Mouse (Mus musculus) limb, embryonic 11.5 days (tissue): ENCODE results near the gene Klk5. TPM values are rescaled to one million over a fixed set of nuclear protein-coding genes. Genes with fewer than 3 reads are reported as not detected.

Source experiments
- ATAC-seq: fragments of 200-750 bp; cut with Nextera tagmentation; 2 replicates; pipeline ENCODE4 v1.8.0; 2017; ENCODE audit warnings: low read depth; ENCODE audit not compliant: insufficient number of reproducible peaks, low FRiP score, low TSS enrichment
- DNase-seq: peaks from one replicate; pipeline ENCODE4 v3.0.0-alpha.2; 2015; ENCODE audit warnings: low spot score
- H3K27ac ChIP-seq: fragments of 300-500 bp; sonication (generic); replicated peaks from 2 replicates; pipeline ENCODE4 v1.5.1; 2014; ENCODE audit warnings: low read depth, mild to moderate bottlenecking, low read length
- H3K27me3 ChIP-seq: fragments of 300-500 bp; sonication (generic); 2 replicates; pipeline ENCODE4 v1.6.1; 2014; ENCODE audit warnings: mild to moderate bottlenecking, low read length, mixed read lengths; ENCODE audit not compliant: control insufficient read depth, insufficient read depth
- H3K36me3 ChIP-seq: fragments of 300-500 bp; sonication (generic); 2 replicates; pipeline ENCODE4 v1.6.1; 2014; ENCODE audit warnings: mild to moderate bottlenecking, low read length, moderate library complexity, mixed read lengths; ENCODE audit not compliant: control insufficient read depth, insufficient read depth
- H3K4me1 ChIP-seq: fragments of 300-500 bp; sonication (generic); 2 replicates; pipeline ENCODE4 v1.6.1; 2014; ENCODE audit warnings: low read length, mixed read lengths; ENCODE audit not compliant: control insufficient read depth, insufficient read depth
- H3K4me2 ChIP-seq: fragments of 300-500 bp; sonication (generic); 2 replicates; pipeline ENCODE4 v1.6.1; 2014; ENCODE audit warnings: low read depth, mild to moderate bottlenecking, moderate library complexity; ENCODE audit not compliant: severe bottlenecking
- H3K4me3 ChIP-seq: fragments of 300-500 bp; sonication (generic); 2 replicates; pipeline ENCODE4 v1.5.1; 2014; ENCODE audit warnings: low read depth, low read length
- H3K9ac ChIP-seq: fragments of 300-500 bp; sonication (generic); 2 replicates; pipeline ENCODE4 v1.6.1; 2014; ENCODE audit warnings: mild to moderate bottlenecking, low read length
- H3K9me3 ChIP-seq: fragments of 300-500 bp; sonication (generic); 2 replicates; pipeline ENCODE4 v1.6.1; 2016; ENCODE audit warnings: low read length; ENCODE audit not compliant: control insufficient read depth
- WGBS: fragments of 180-500 bp; shearing (Covaris S2); extraction: QIAGEN DNeasy Blood & Tissue Kit; methylation state at CpG from one replicate; pipeline ENCODE4 v1.1.7; 2014; 5-methylcytosine and 5-hydroxymethylcytosine counted together
- polyA plus RNA-seq: library from polyadenylated mRNA; unstranded; fragments of >200 nt; fragmentation: Nextera tagmentation; extraction: Ambion mirVana; gene quantifications from 2 replicates; pipeline ENCODE4 v1.2.1, GENCODE M21; 2014

Klk5 gene
- polyA plus RNA-seq, result not detected in 2 replicates

GRCm38 (mm10) chr7:43841701-43842100 is at the start of gene Klk5:
Klk5 (plus strand) TSS chr7:43841971.
- Histone ChIP-seq H3K27ac (no peak within 1 kb of the TSS), H3K36me3 (no peaks in the 10 kb centered on the region), H3K4me1 (no peaks in the 10 kb centered on the region), H3K9me3 (no peaks in the 10 kb centered on the region), H3K9ac (no peak within 1 kb of the TSS), H3K4me2 (no peak within 1 kb of the TSS), H3K4me3 (no peak within 1 kb of the TSS), H3K27me3 (no peaks in the 10 kb centered on the region)
- ATAC-seq (no peak), DNase-seq (no peak)
- WGBS, result 64% methylated on average over 2 of the region's 3 CpGs

DNA sequence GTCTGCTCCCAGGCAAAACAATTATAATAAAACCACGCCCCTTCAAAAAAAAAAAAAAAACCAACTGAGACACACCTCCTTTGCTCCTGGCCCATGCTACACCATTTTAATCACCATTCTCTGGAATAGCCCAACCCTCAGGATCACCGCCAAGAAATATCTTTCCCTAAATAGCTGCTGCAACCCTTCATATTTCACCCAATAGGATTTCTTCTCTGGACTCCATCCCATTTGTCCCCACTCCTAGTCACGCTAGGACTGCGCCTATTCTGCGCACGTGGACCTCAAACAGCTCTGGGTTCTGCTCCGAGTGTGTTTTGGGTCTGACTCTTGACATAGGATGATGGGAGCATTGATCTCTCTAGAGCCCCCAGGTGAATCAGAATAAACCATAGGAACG is 45.4 kb upstream of the Klk5 start:
- Histone ChIP-seq H3K4me2 (peak overlapping the region; percentile 71), H3K4me1 (no peaks in the 10 kb centered on the region), H3K4me3 (no peak overlapping the region; the same call in 1 of the 2 replicates), H3K36me3 (no peaks in the 10 kb centered on the region), H3K27ac (no peak overlapping the region), H3K27me3 (peaks cover 16% of the 10 kb centered on the region), H3K9ac (no peak overlapping the region), H3K9me3 (no peaks in the 10 kb centered on the region)
- ATAC-seq, result no peak
- no peak for DNase-seq
- WGBS, result 8% methylated on average over 8 of the region's 8 CpGs

DNA sequence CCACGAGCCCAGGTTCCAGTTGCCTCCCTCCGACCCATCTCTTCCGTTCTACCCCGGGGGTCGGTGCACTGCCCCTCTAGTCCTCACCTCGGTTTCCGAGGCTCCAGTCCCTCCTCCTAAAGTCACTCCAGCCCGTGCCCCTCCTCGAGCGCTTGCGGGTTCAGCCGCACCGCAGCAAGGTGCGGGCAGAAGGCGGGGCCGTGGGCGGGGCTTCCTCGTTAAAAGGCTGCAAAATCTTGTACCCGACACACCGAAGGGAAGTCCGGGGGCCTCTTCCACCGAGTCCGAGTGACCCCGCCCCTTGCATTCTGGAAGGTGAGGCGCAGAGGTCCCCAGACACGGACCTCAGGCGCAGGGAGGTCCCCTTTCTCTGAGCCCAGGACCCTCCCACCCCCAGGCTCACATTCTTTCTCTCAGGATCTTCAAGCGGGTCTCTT is 44.4 kb upstream of the Klk5 start, which contains the start of gene Klk8:
Klk8 (plus strand) TSS at position 245 of the 437 bp plus-strand sequence.
- Histone ChIP-seq H3K27ac (no peak within 1 kb of the TSS), H3K27me3 (peaks cover 16% of the 10 kb centered on the region), H3K4me2 (peak within 1 kb of the TSS; percentile 71), H3K4me1 (no peaks in the 10 kb centered on the region), H3K9ac (peak within 1 kb of the TSS; percentile 47), H3K36me3 (no peaks in the 10 kb centered on the region), H3K9me3 (no peaks in the 10 kb centered on the region), H3K4me3 (peak within 1 kb of the TSS; percentile 39)
- peak; percentile 49 for DNase-seq
- ATAC-seq, result peak; percentile 42; the same call in 1 of the 2 replicates
- WGBS, result under 1% methylated on average over 28 of the region's 28 CpGs

DNA sequence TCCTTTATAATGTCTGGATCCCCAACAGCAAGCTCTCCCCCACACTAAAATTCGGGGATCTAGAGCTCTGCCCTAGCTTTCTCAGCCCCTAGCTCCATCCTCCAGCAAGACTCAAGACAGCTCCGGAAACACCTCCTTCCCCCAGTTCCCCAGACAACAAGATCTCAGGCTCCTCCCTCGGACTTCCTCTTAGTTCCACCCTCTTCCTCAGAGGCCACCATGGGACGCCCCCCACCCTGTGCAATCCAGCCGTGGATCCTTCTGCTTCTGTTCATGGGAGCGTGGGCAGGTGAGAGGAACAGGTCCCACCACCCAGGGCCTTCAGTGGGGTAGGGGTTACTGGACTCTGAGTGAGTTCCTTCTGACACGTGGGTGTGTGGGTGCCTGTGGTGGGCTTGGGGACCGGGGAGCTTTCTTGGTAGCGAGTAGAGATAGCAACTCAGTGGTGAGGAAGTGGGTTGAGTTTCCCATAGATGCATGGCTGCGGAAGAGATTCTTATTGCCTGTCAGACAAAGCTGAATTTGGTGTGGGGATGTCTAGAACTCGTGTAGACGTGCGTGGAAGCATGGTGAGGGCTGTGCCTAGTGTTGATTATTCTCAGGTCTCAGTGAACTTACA is 43.8 kb upstream of the Klk5 start:
- Histone ChIP-seq H3K27me3 (peaks cover 16% of the 10 kb centered on the region), H3K4me3 (no peak overlapping the region; the same call in 1 of the 2 replicates), H3K9ac (no peak overlapping the region), H3K27ac (no peak overlapping the region), H3K36me3 (no peaks in the 10 kb centered on the region), H3K4me2 (peak overlapping the region; percentile 71), H3K4me1 (no peaks in the 10 kb centered on the region), H3K9me3 (no peaks in the 10 kb centered on the region)
- DNase-seq (no peak), ATAC-seq (no peak)
- WGBS, result 41% methylated on average over 13 of the region's 13 CpGs

GRCm38 (mm10) chr7:43799876-43800275 is 41.9 kb upstream of the Klk5 start:
- ATAC-seq (no peak), DNase-seq (no peak)
- Histone ChIP-seq H3K4me3 (no peak overlapping the region), H3K27ac (no peak overlapping the region), H3K9ac (no peak overlapping the region), H3K4me1 (no peaks in the 10 kb centered on the region), H3K9me3 (no peaks in the 10 kb centered on the region), H3K27me3 (peaks cover 16% of the 10 kb centered on the region), H3K36me3 (no peaks in the 10 kb centered on the region), H3K4me2 (no peak overlapping the region)
- 70% methylated on average over 7 of the region's 7 CpGs for WGBS

DNA sequence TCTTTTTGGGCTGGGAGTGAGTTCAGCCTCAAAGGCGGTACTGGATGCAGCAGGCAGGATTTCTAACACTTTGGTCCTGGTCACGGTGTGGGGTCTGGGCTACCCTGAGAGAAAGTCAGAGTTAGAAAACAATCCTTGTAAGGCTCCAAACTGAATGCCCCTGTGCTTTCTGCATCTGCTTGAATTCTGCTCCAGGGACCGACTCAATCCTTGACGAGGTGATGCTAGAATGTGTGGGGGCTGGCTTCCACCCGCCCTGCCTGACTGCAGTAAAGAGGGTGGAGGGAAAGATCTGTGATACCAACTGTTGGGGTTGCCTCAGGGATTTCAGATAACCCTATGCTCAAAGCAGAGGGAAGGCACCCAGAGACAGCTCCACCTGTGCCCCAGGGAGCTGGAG is 30.8 kb upstream of the Klk5 start, which contains the start of gene Klk7:
Klk7 (plus strand) TSS at position 301 of the 400 bp plus-strand sequence.
- Histone ChIP-seq H3K4me1 (no peaks in the 10 kb centered on the region), H3K27ac (no peak within 1 kb of the TSS), H3K9ac (no peak within 1 kb of the TSS), H3K9me3 (no peaks in the 10 kb centered on the region), H3K36me3 (no peaks in the 10 kb centered on the region), H3K27me3 (no peaks in the 10 kb centered on the region), H3K4me3 (no peak within 1 kb of the TSS), H3K4me2 (no peak within 1 kb of the TSS)
- no peak for ATAC-seq
- 35% methylated on average over 5 of the region's 5 CpGs for WGBS
- no peak for DNase-seq

- no peaks in the 10 kb centered on the region for H3K4me1 ChIP-seq
- H3K36me3 ChIP-seq, result no peaks in the 10 kb centered on the region
- no peak overlapping the region for H3K9ac ChIP-seq
- no peak overlapping the region for H3K4me2 ChIP-seq
- no peak for DNase-seq
- H3K9me3 ChIP-seq, result no peaks in the 10 kb centered on the region
- H3K27ac ChIP-seq, result no peak overlapping the region
- no peak for ATAC-seq
- no peak overlapping the region for H3K4me3 ChIP-seq
- no peaks in the 10 kb centered on the region for H3K27me3 ChIP-seq
- WGBS, result 83% methylated on average over 7 of the region's 7 CpGs
These were observed 26.6 kb upstream of the Klk5 start for GRCm38 (mm10) chr7:43815211-43815610.

GRCm38 (mm10) chr7:43816746-43817145 is 25.0 kb upstream of the Klk5 start:
- DNase-seq (no peak), ATAC-seq (no peak)
- H3K4me3 ChIP-seq, result no peak overlapping the region
- no peak overlapping the region for H3K27ac ChIP-seq
- no peak overlapping the region for H3K9ac ChIP-seq
- H3K36me3 ChIP-seq, result no peaks in the 10 kb centered on the region
- H3K4me1 ChIP-seq, result no peaks in the 10 kb centered on the region
- no peak overlapping the region for H3K4me2 ChIP-seq
- no peaks in the 10 kb centered on the region for H3K27me3 ChIP-seq
- no peaks in the 10 kb centered on the region for H3K9me3 ChIP-seq

GRCm38 (mm10) chr7:43821581-43821980 is 20.2 kb upstream of the Klk5 start:
- Histone ChIP-seq H3K9ac (no peak overlapping the region), H3K27me3 (no peaks in the 10 kb centered on the region), H3K9me3 (no peaks in the 10 kb centered on the region), H3K4me2 (no peak overlapping the region), H3K36me3 (no peaks in the 10 kb centered on the region), H3K27ac (no peak overlapping the region), H3K4me3 (no peak overlapping the region), H3K4me1 (no peaks in the 10 kb centered on the region)
- no peak for DNase-seq
- WGBS, result 89% methylated on average over 7 of the region's 7 CpGs
- ATAC-seq, result no peak
